In genomic region chr11:109876767-109877166, GRCm38 (mm10) we compare ENCODE assay signal across 29 mouse cellular contexts. TPM values are rescaled to one million over a fixed set of nuclear protein-coding genes. Genes with fewer than 3 reads are reported as not detected.
DNase-seq lines count a peak whose midpoint lies in the region; ATAC-seq and TF ChIP-seq lines count a peak whose summit lies in the region.
"Had no signal": no experiment of that assay in that cellular context is flagged by ENCODE, and none has a peak within 500 bp of the region (broad histone marks: within the 10 kb centered on the region; RNA-seq: fewer than 3 reads in every experiment).

No protein-coding gene starts in this region.

- peak; percentile 54 for DNase-seq in kidney, postnatal 0 days (ENCODE audit: low spot score)
- peak; percentile 68 for DNase-seq in lung, postnatal 0 days (ENCODE audit: low spot score)
- no peak for DNase-seq in lung, postnatal 25 days (ENCODE audit: low spot score)
- DNase-seq in lung, postnatal 10 days = peak; percentile 31
- DNase-seq in adrenal gland, postnatal 4 days (ENCODE audit: low spot score in 2 of 2) = no peak
- no peak for DNase-seq in cerebellum, adult 11-12 months
- DNase-seq: adrenal gland, postnatal 14 days; cerebellum, adult 2 months; kidney, adult 8-10 months; layer of hippocampus, postnatal 36 days; thymus, postnatal 4 days had no signal

- no peak overlapping the region for H3K27ac ChIP-seq in kidney, postnatal 0 days
- no peak overlapping the region for H3K27ac ChIP-seq in kidney, embryonic 16.5 days (ENCODE audit: low read length)
- no peak overlapping the region for H3K27ac ChIP-seq in lung, postnatal 0 days (ENCODE audit: low read length)
- H3K27ac ChIP-seq: embryonic facial prominence, embryonic 12.5 days; heart, embryonic 13.5 days; hindbrain, embryonic 13.5 days; liver, embryonic 12.5 days; macrophage; midbrain, embryonic 10.5 days; neural tube, embryonic 12.5 days had no signal

- H3K9ac ChIP-seq in kidney, postnatal 0 days (ENCODE audit: low read depth, low read length) = no peak overlapping the region
- no peak overlapping the region for H3K9ac ChIP-seq in kidney, embryonic 16.5 days (replicated peaks; ENCODE audit: low read length)
- H3K9ac ChIP-seq in lung, postnatal 0 days (replicated peaks; ENCODE audit: low read depth) = no peak overlapping the region
- H3K9ac ChIP-seq: embryonic facial prominence, embryonic 12.5 days; heart, embryonic 13.5 days; hindbrain, embryonic 13.5 days; liver, embryonic 12.5 days; neural tube, embryonic 12.5 days had no signal

- ATAC-seq in kidney, postnatal 0 days (replicated peaks; ENCODE audit: low FRiP score, low read depth) = no peak
- no peak for ATAC-seq in kidney, embryonic 16.5 days (ENCODE audit: low FRiP score, low TSS enrichment)
- ATAC-seq in lung, postnatal 0 days = peak; percentile 59
- ATAC-seq: forebrain, embryonic 16.5 days; inflammation-experienced regulatory T-cells, adult 6 months; liver, embryonic 12.5 days had no signal

- no peak for TF ChIP-seq CTCF in kidney, postnatal 0 days (IDR thresholded peaks at IDR 0.05; ENCODE audit: low read depth)
- TF ChIP-seq CTCF in lung, postnatal 0 days (IDR thresholded peaks at IDR 0.05) = no peak

- no peaks in the 10 kb centered on the region for H3K36me3 ChIP-seq in kidney, postnatal 0 days (ENCODE audit: insufficient read depth, low read length)
- H3K36me3 ChIP-seq in kidney, embryonic 16.5 days (ENCODE audit: insufficient read depth, low read length) = no peaks in the 10 kb centered on the region
- H3K36me3 ChIP-seq in lung, postnatal 0 days (ENCODE audit: insufficient read depth, low read length) = no peaks in the 10 kb centered on the region
- H3K36me3 ChIP-seq: embryonic facial prominence, embryonic 12.5 days; heart, embryonic 13.5 days; hindbrain, embryonic 13.5 days; liver, embryonic 12.5 days; midbrain, embryonic 10.5 days; neural tube, embryonic 12.5 days had no signal

- H3K4me1 ChIP-seq in kidney, postnatal 0 days (replicated peaks; ENCODE audit: insufficient read depth, low read length) = no peaks in the 10 kb centered on the region
- H3K4me1 ChIP-seq in kidney, embryonic 16.5 days (ENCODE audit: insufficient read depth, low read length) = no peaks in the 10 kb centered on the region
- H3K4me1 ChIP-seq in lung, postnatal 0 days (ENCODE audit: insufficient read depth, low read depth, low read length) = no peaks in the 10 kb centered on the region
- H3K4me1 ChIP-seq: embryonic facial prominence, embryonic 12.5 days; heart, embryonic 13.5 days; midbrain, embryonic 10.5 days; neural tube, embryonic 12.5 days had no signal

- WGBS in kidney, postnatal 0 days = 79% methylated on average over 9 of the region's 9 CpGs
- WGBS in kidney, embryonic 16.5 days = 78% methylated on average over 9 of the region's 9 CpGs
- 58% methylated on average over 9 of the region's 9 CpGs for WGBS in lung, postnatal 0 days

- TF ChIP-seq EP300 in lung, postnatal 0 days (IDR thresholded peaks at IDR 0.05) = no peak

- H3K4me2 ChIP-seq in kidney, postnatal 0 days (ENCODE audit: low read length) = no peak overlapping the region
- H3K4me2 ChIP-seq in kidney, embryonic 16.5 days (replicated peaks; ENCODE audit: low read depth, low read length) = no peak overlapping the region
- H3K4me2 ChIP-seq in lung, postnatal 0 days (replicated peaks; ENCODE audit: low read depth, low read length) = no peak overlapping the region
- H3K4me2 ChIP-seq: embryonic facial prominence, embryonic 12.5 days; heart, embryonic 13.5 days; hindbrain, embryonic 13.5 days; liver, embryonic 12.5 days; neural tube, embryonic 12.5 days had no signal

- H3K4me3 ChIP-seq in kidney, postnatal 0 days (replicated peaks; ENCODE audit: low read depth, low read length) = no peak overlapping the region
- H3K4me3 ChIP-seq in kidney, embryonic 16.5 days (ENCODE audit: low read length) = no peak overlapping the region
- no peak overlapping the region for H3K4me3 ChIP-seq in lung, postnatal 0 days (ENCODE audit: low read depth, low read length)
- H3K4me3 ChIP-seq: embryonic facial prominence, embryonic 12.5 days; heart, embryonic 13.5 days; hindbrain, embryonic 13.5 days; liver, embryonic 12.5 days; midbrain, embryonic 10.5 days; neural tube, embryonic 12.5 days had no signal

- H3K9me3 ChIP-seq in kidney, postnatal 0 days (replicated peaks; ENCODE audit: low read length) = no peaks in the 10 kb centered on the region
- H3K9me3 ChIP-seq in kidney, embryonic 16.5 days (ENCODE audit: low read length) = no peaks in the 10 kb centered on the region; the same call in 1 of the 2 replicates
- no peaks in the 10 kb centered on the region for H3K9me3 ChIP-seq in lung, postnatal 0 days (ENCODE audit: low read length)
- H3K9me3 ChIP-seq: embryonic facial prominence, embryonic 12.5 days; heart, embryonic 13.5 days; hindbrain, embryonic 13.5 days; liver, embryonic 12.5 days; midbrain, embryonic 10.5 days; neural tube, embryonic 12.5 days had no signal

- no peaks in the 10 kb centered on the region for H3K27me3 ChIP-seq in kidney, postnatal 0 days (ENCODE audit: insufficient read depth, low read length)
- H3K27me3 ChIP-seq in kidney, embryonic 16.5 days (ENCODE audit: insufficient read depth, low read length) = no peaks in the 10 kb centered on the region
- no peaks in the 10 kb centered on the region for H3K27me3 ChIP-seq in lung, postnatal 0 days (replicated peaks; ENCODE audit: insufficient read depth, low read length)
- H3K27me3 ChIP-seq: CH12.LX; embryonic facial prominence, embryonic 12.5 days; heart, embryonic 13.5 days; hindbrain, embryonic 13.5 days; neural tube, embryonic 12.5 days had no signal

RNA-seq across cellular contexts. Expression of gene 1700012B07Rik, which starts 48.9 kb away (rescaled TPM):
- not detected in 2 replicates for polyA plus RNA-seq in kidney, postnatal 0 days (2015; fragmentation: Nextera tagmentation; extraction: Ambion mirVana)
- not detected in 2 replicates for polyA plus RNA-seq in kidney, embryonic 16.5 days (2015; fragmentation: Nextera tagmentation; extraction: Ambion mirVana)
- polyA plus RNA-seq in lung, postnatal 0 days (2015; fragmentation: Nextera tagmentation; extraction: Ambion mirVana) = 0.15 TPM in 1 of 2 replicates, not detected in the other
- total RNA-seq in adrenal gland, postnatal 4 days (2021) = not detected
- total RNA-seq: adrenal gland, postnatal 14 days; CH12.LX; gastrocnemius, adult 18-20 months; granulocyte monocyte progenitor cell, adult 5-6 weeks; heart, postnatal 25 days; layer of hippocampus, adult 18-20 months; layer of hippocampus, postnatal 36 days; left cerebral cortex, postnatal 36 days; MEL; monocyte, adult 5-6 weeks had no signal
- polyA plus RNA-seq: cerebellum, adult 2 months; embryonic facial prominence, embryonic 12.5 days; forebrain, embryonic 16.5 days; heart, embryonic 13.5 days; hindbrain, embryonic 13.5 days; liver, embryonic 12.5 days; macrophage; midbrain, embryonic 10.5 days; neural tube, embryonic 12.5 days had no signal

Comparison
In these comparisons a context has a peak if more than half of its experiments do, and no peak if none do; other contexts are left out.
1. DNase-seq: peak in kidney, postnatal 0 days (single experiment), lung, postnatal 0 days (single experiment) and lung, postnatal 10 days (single experiment); none in lung, postnatal 25 days (single experiment), adrenal gland, postnatal 4 days (0 of 2) and cerebellum, adult 11-12 months (single experiment).